Mouse (Mus musculus) stomach, embryonic 16.5 days (tissue): ENCODE measurements around the gene Sertad3. TPM values are rescaled to one million over a fixed set of nuclear protein-coding genes. Genes with fewer than 3 reads are reported as not detected.
A peak's percentile ranks its signal among the peaks of the same experiment; 100 is the strongest.

Experiments used
- ATAC-seq: fragments of 200-750 bp; cut with Nextera tagmentation; 2 replicates; pipeline ENCODE4 v1.8.0; 2017; ENCODE audit warnings: moderate number of reproducible peaks, moderate TSS enrichment; ENCODE audit not compliant: insufficient read depth, low FRiP score
- H3K27ac ChIP-seq: fragments of 300-500 bp; sonication (generic); 2 replicates; pipeline ENCODE4 v1.5.1; 2014; ENCODE audit warnings: low read length
- H3K27me3 ChIP-seq: fragments of 300-500 bp; sonication (generic); 2 replicates; pipeline ENCODE4 v1.6.1; 2014; ENCODE audit warnings: low read length, control low read depth, mixed read lengths; ENCODE audit not compliant: control insufficient read depth, insufficient read depth
- H3K36me3 ChIP-seq: fragments of 300-500 bp; sonication (generic); 2 replicates; pipeline ENCODE4 v1.6.1; 2014; ENCODE audit warnings: low read length; ENCODE audit not compliant: control insufficient read depth, insufficient read depth
- H3K4me1 ChIP-seq: fragments of 300-500 bp; sonication (generic); 2 replicates; pipeline ENCODE4 v1.6.1; 2014; ENCODE audit warnings: low read length, control low read depth, mixed read lengths; ENCODE audit not compliant: control insufficient read depth, insufficient read depth
- H3K4me2 ChIP-seq: fragments of 300-500 bp; sonication (generic); 2 replicates; pipeline ENCODE4 v1.6.1; 2014; ENCODE audit warnings: low read depth, low read length, mixed read lengths
- H3K4me3 ChIP-seq: fragments of 300-500 bp; sonication (generic); replicated peaks from 2 replicates; pipeline ENCODE4 v1.5.1; 2014; ENCODE audit warnings: mild to moderate bottlenecking, low read length
- H3K9ac ChIP-seq: fragments of 300-500 bp; sonication (generic); 2 replicates; pipeline ENCODE4 v1.6.1; 2014; ENCODE audit warnings: low read length
- H3K9me3 ChIP-seq: fragments of 300-500 bp; sonication (generic); replicated peaks from 2 replicates; pipeline ENCODE4 v1.6.1; 2016; ENCODE audit warnings: low read length, control low read depth; ENCODE audit not compliant: control insufficient read depth
- WGBS: fragments of 180-500 bp; shearing (Covaris S2); extraction: QIAGEN DNeasy Blood & Tissue Kit; methylation state at CpG from one replicate; pipeline ENCODE4 v1.1.7; 2014; 5-methylcytosine and 5-hydroxymethylcytosine counted together
- polyA plus RNA-seq: library from polyadenylated mRNA; unstranded; fragments of >200 nt; fragmentation: Nextera tagmentation; extraction: Ambion mirVana; gene quantifications from 2 replicates; pipeline ENCODE4 v1.2.1, GENCODE M21; 2015

Sertad3 gene
- polyA plus RNA-seq, 1 experiment from 2014 or later, result 38.1 TPM

- H3K9ac ChIP-seq, result no peak overlapping the region
- no peak overlapping the region for H3K27ac ChIP-seq
- no peak for ATAC-seq
- no peaks in the 10 kb centered on the region for H3K36me3 ChIP-seq
- H3K27me3 ChIP-seq, result no peaks in the 10 kb centered on the region
- no peak overlapping the region for H3K4me3 ChIP-seq
- H3K4me1 ChIP-seq, result no peaks in the 10 kb centered on the region
- H3K9me3 ChIP-seq, result no peaks in the 10 kb centered on the region
- WGBS, result 86% methylated on average over 3 of the region's 3 CpGs
- H3K4me2 ChIP-seq, result no peak overlapping the region
Observed at GRCm38 (mm10) chr7:27455273-27455672, 18.3 kb upstream of the Sertad3 start.

DNA sequence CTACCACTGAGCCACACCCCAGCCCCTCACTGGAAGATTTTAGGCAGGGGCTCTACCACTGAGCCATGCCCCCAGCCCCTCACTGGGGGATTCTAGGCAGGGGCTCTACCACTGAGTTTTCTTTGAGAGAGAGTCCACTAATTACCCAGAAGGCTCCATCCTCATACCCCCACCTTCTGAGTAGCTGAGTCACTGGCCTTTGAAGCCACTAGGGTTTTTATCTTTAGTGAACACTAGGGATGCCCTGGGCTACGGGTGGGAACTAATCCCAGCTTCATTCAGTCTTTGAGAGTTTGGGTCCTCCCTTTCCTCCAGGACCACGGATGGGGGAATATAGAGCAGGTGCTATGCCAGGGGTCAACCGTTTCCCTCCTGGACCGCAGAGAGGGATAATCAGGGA, 15.0 kb upstream of the Sertad3 start:
- no peak overlapping the region for H3K9ac ChIP-seq
- no peak overlapping the region for H3K4me2 ChIP-seq
- H3K27me3 ChIP-seq, result no peaks in the 10 kb centered on the region
- no peak for ATAC-seq
- WGBS, result 84% methylated on average over 4 of the region's 4 CpGs
- H3K9me3 ChIP-seq, result no peaks in the 10 kb centered on the region
- H3K4me3 ChIP-seq, result no peak overlapping the region
- no peak overlapping the region for H3K27ac ChIP-seq
- H3K4me1 ChIP-seq, result no peaks in the 10 kb centered on the region
- H3K36me3 ChIP-seq, result 0 out of 2 replicates have a peak, but pooled peaks cover 1% of the 10 kb centered on the region

- no peaks in the 10 kb centered on the region for H3K27me3 ChIP-seq
- no peak overlapping the region for H3K4me2 ChIP-seq
- no peak overlapping the region for H3K4me3 ChIP-seq
- 0 out of 2 replicates have a peak, but pooled peaks cover 2% of the 10 kb centered on the region for H3K36me3 ChIP-seq
- no peaks in the 10 kb centered on the region for H3K4me1 ChIP-seq
- WGBS, result 88% methylated on average over 5 of the region's 5 CpGs
- H3K9ac ChIP-seq, result no peak overlapping the region
- H3K27ac ChIP-seq, result no peak overlapping the region
- H3K9me3 ChIP-seq, result no peaks in the 10 kb centered on the region
- ATAC-seq, result no peak
Observed at GRCm38 (mm10) chr7:27459640-27460039, 13.9 kb upstream of the Sertad3 start.

DNA sequence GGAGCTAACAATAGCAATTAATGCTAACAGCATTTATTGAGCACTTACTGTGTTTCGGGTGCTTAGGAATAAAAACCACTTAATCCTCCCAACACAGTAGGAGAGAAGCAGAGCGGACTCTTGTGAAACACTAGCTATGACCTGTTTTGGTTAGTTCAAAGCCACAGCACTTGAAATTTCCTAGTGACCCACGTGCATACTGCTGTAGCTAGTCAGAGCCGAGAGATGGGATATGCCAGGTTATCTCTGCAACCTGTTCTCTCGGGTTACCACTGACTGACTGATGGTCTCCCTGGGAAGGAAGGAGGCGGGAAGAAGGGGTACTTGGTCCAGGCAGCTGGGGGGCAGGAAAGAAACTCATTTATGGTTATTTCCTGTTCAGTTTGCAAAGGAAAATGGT, 13.1 kb upstream of the Sertad3 start:
- H3K36me3 ChIP-seq, result 0 out of 2 replicates have a peak, but pooled peaks cover 2% of the 10 kb centered on the region
- H3K9me3 ChIP-seq, result no peaks in the 10 kb centered on the region
- no peaks in the 10 kb centered on the region for H3K27me3 ChIP-seq
- WGBS, result 76% methylated on average over 6 of the region's 6 CpGs
- H3K9ac ChIP-seq, result no peak overlapping the region
- no peak overlapping the region for H3K4me3 ChIP-seq
- H3K4me1 ChIP-seq, result no peaks in the 10 kb centered on the region
- no peak for ATAC-seq
- no peak overlapping the region for H3K27ac ChIP-seq
- H3K4me2 ChIP-seq, result no peak overlapping the region

DNA sequence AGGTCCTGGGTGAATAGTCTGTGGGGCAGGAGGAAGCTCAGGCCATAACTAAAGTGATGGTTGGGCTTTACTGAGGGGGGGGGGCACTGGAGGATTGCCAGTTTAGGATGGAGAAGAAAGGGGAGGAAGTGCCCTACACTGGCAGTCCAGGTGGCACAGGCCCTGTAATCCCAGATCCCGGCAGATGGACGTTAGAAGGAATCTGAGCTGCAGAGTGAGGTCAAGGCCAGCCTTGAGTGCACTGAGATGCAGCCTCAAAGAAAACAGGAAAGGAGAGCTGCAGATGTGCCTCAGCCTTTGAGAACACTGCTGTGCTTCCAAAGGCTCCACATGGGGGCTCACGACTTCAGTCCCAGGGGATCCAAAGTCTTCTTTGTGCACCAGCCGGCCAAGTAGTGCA, 5.9 kb upstream of the Sertad3 start:
- no peaks in the 10 kb centered on the region for H3K27me3 ChIP-seq
- ATAC-seq, result 0 out of 2 replicates have a peak, but pooled peaks have one; percentile 15
- no peak overlapping the region for H3K27ac ChIP-seq
- H3K9ac ChIP-seq, result no peak overlapping the region
- no peak overlapping the region for H3K4me3 ChIP-seq
- H3K36me3 ChIP-seq, result 0 out of 2 replicates have a peak, but pooled peaks cover 2% of the 10 kb centered on the region
- no peaks in the 10 kb centered on the region for H3K9me3 ChIP-seq
- no peaks in the 10 kb centered on the region for H3K4me1 ChIP-seq
- WGBS, result 29% methylated on average over 4 of the region's 4 CpGs
- H3K4me2 ChIP-seq, result no peak overlapping the region

DNA sequence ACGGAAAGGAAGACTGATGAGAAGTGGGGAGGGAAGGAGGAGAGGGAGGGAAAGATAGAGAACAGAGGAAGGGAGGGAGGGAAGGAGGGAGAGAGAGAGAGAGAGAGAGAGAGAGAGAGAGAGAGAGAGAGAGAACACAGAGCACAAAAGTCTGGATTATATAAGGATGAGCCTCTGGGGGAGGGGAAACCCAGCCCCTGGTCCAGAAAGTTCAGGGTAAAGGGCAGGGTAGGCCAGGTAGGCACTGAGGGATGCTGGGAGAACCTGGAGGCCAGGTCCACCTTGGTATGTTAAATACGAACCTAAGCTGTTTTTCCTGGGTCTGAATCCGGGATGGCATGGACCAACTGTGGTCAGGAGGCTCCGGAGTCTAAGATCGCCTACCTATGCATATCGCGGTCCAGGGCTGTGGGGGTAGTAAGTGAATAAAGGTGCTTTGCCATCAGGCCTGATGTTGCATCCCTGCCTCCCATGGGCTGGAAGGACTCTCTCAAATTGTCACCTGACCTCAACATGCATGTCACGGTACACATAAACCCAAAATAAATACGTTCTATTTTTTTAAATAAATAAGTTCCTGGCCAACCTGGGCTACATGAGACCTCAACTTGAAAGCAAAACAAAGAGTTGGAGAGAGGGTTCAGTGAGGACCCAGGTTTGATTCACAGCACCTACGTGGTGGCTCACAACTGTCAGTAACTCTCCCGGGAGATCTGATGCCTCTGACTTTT, 2.0 kb upstream of the Sertad3 start:
- Histone ChIP-seq H3K9ac (no peak overlapping the region), H3K27ac (no peak overlapping the region), H3K9me3 (no peaks in the 10 kb centered on the region), H3K27me3 (no peaks in the 10 kb centered on the region), H3K36me3 (peaks cover 5% of the 10 kb centered on the region), H3K4me2 (no peak overlapping the region), H3K4me3 (no peak overlapping the region), H3K4me1 (no peaks in the 10 kb centered on the region)
- 90% methylated on average over 11 of the region's 11 CpGs for WGBS
- no peak for ATAC-seq

DNA sequence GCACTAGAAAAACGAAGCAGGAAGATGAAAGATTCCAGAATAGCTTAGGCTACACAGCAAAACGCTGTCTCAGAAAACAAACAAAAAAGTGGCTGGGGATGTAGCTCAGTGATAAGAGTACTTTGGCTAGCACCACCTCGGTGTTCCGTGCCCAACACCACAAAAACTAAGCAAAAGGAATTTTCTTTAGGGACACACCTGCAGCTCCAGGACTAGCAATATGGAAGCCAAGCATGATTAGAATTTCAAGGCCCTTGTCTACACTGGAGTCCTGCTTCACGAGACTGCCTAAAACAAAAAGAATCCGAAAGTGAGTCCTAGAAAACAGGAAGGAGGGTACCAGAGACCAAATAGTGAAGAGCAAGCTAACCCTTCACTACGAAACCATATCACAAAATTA, 972 bp upstream of the Sertad3 start:
- no peaks in the 10 kb centered on the region for H3K9me3 ChIP-seq
- H3K27ac ChIP-seq, result peak overlapping the region; percentile 98
- H3K4me1 ChIP-seq, result no peaks in the 10 kb centered on the region
- H3K9ac ChIP-seq, result peak overlapping the region; percentile 83
- H3K4me2 ChIP-seq, result peak overlapping the region; percentile 57
- H3K36me3 ChIP-seq, result peaks cover 10% of the 10 kb centered on the region
- ATAC-seq, result no peak
- 17% methylated on average over 7 of the region's 7 CpGs for WGBS
- H3K27me3 ChIP-seq, result no peaks in the 10 kb centered on the region
- H3K4me3 ChIP-seq, result peak overlapping the region; percentile 79

DNA sequence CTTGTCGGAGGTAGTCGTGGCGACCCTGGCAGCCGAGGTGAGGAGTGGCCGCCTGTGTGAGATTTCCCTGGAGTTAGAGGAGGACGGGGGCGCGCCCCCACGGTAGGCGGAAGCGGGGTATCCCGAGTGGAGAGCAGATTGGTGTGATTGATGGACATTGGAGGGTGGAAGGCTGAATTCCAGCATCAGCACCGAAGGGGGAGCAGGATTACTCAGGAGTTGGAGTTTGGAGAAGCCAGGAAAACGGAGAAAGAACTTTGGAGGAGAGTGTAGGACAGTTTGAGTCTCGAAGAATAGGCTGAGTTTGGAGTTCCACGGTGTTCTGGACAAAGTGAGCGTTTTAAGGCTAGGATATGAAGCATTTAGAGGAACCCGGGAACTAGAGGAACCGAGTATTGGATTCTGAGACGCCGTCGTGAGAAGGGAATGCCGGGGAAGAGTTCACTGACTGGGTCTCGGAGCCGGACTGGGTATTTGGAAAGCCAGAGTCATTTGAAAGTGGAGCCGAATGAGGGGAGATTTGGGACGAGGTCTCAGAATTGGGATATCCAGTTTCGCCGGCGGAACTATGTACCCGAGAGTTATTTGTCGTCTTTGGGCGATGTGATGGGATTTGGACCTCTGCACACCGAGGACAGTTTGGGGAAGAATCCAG, 394 bp downstream of the Sertad3 start:
- H3K4me2 ChIP-seq, result peak overlapping the region; percentile 65
- peak overlapping the region; percentile 79 for H3K4me3 ChIP-seq
- peak overlapping the region; percentile 98 for H3K27ac ChIP-seq
- under 1% methylated on average over 34 of the region's 34 CpGs for WGBS
- no peaks in the 10 kb centered on the region for H3K9me3 ChIP-seq
- ATAC-seq, result no peak
- H3K4me1 ChIP-seq, result peaks cover 10% of the 10 kb centered on the region
- H3K27me3 ChIP-seq, result no peaks in the 10 kb centered on the region
- peaks cover 10% of the 10 kb centered on the region for H3K36me3 ChIP-seq
- peak overlapping the region; percentile 83 for H3K9ac ChIP-seq

GRCm38 (mm10) chr7:27474490-27474954, 954 bp downstream of the Sertad3 start:
- Histone ChIP-seq H3K27ac (peak overlapping the region; percentile 98), H3K9ac (peak overlapping the region; percentile 83), H3K9me3 (no peaks in the 10 kb centered on the region), H3K4me1 (peaks cover 10% of the 10 kb centered on the region), H3K36me3 (peaks cover 10% of the 10 kb centered on the region), H3K4me2 (peak overlapping the region; percentile 65), H3K27me3 (no peaks in the 10 kb centered on the region), H3K4me3 (peak overlapping the region; percentile 79)
- peak; percentile 94 for ATAC-seq
- under 1% methylated on average over 23 of the region's 23 CpGs for WGBS
